Mouse (Mus musculus): ENCODE results near the gene Xrcc6. TPM values are rescaled to one million over a fixed set of nuclear protein-coding genes. Genes with fewer than 3 reads are reported as not detected.

Gene Xrcc6
- polyA plus RNA-seq, 1 experiment from 2014 or later: 75.1 TPM

- Histone ChIP-seq H3K27me3 (ENCODE audit: low read depth, poor library complexity, severe bottlenecking) (peaks cover 42% of the 10 kb centered on the region), H3K9me3 (replicated peaks) (0 out of 2 replicates have a peak, but pooled peaks cover 6% of the 10 kb centered on the region), H3K4me3 (no peak overlapping the region), H3K27ac (replicated peaks) (no peak overlapping the region), H3K4me1 (peaks cover 6% of the 10 kb centered on the region), H3K36me3 (no peaks in the 10 kb centered on the region)
- DNase-seq (ENCODE audit: low spot score): no peak
- WGBS: 94% methylated on average over 7 of the region's 7 CpGs
Observed at GRCm38 (mm10) chr15:82073490-82073889, 85.9 kb downstream of the Xrcc6 start.

- no peaks in the 10 kb centered on the region for H3K36me3 ChIP-seq
- H3K9me3 ChIP-seq (replicated peaks): no peaks in the 10 kb centered on the region
- H3K4me3 ChIP-seq: no peak overlapping the region
- H3K4me1 ChIP-seq: no peaks in the 10 kb centered on the region
- H3K27me3 ChIP-seq (ENCODE audit: low read depth, poor library complexity, severe bottlenecking): no peaks in the 10 kb centered on the region
- no peak overlapping the region for H3K27ac ChIP-seq (replicated peaks)
- WGBS: 69% methylated on average over 10 of the region's 10 CpGs
- no peak for DNase-seq (ENCODE audit: low spot score)
Observed at GRCm38 (mm10) chr15:82079883-82080282, 92.2 kb downstream of the Xrcc6 start.

GRCm38 (mm10) chr15:82081161-82081560 lies 93.5 kb downstream of the Xrcc6 start:
- H3K4me1 ChIP-seq: no peaks in the 10 kb centered on the region
- H3K27me3 ChIP-seq (ENCODE audit: low read depth, poor library complexity, severe bottlenecking): no peaks in the 10 kb centered on the region; the same call in 1 of the 2 replicates
- 44% methylated on average over 7 of the region's 7 CpGs for WGBS
- peak; percentile 53 for DNase-seq (ENCODE audit: low spot score)
- no peaks in the 10 kb centered on the region for H3K9me3 ChIP-seq (replicated peaks)
- no peak overlapping the region for H3K4me3 ChIP-seq
- no peaks in the 10 kb centered on the region for H3K36me3 ChIP-seq
- peak overlapping the region; percentile 38; the same call in 1 of the 2 replicates for H3K27ac ChIP-seq (replicated peaks)

- no peak overlapping the region for H3K4me3 ChIP-seq
- no peaks in the 10 kb centered on the region for H3K9me3 ChIP-seq (replicated peaks)
- DNase-seq (ENCODE audit: low spot score): no peak
- no peaks in the 10 kb centered on the region for H3K36me3 ChIP-seq
- peaks cover 4% of the 10 kb centered on the region for H3K4me1 ChIP-seq
- H3K27me3 ChIP-seq (ENCODE audit: low read depth, poor library complexity, severe bottlenecking): peaks cover 7% of the 10 kb centered on the region; the same call in 1 of the 2 replicates
- H3K27ac ChIP-seq (replicated peaks): no peak overlapping the region
- 86% methylated on average over 9 of the region's 9 CpGs for WGBS
Observed at GRCm38 (mm10) chr15:82085606-82086005, 98.0 kb downstream of the Xrcc6 start.

GRCm38 (mm10) chr15:82086131-82086530 lies 98.5 kb downstream of the Xrcc6 start:
- Histone ChIP-seq H3K27me3 (ENCODE audit: low read depth, poor library complexity, severe bottlenecking) (peaks cover 7% of the 10 kb centered on the region; the same call in 1 of the 2 replicates), H3K4me1 (peaks cover 4% of the 10 kb centered on the region), H3K4me3 (no peak overlapping the region), H3K9me3 (replicated peaks) (no peaks in the 10 kb centered on the region), H3K27ac (replicated peaks) (no peak overlapping the region), H3K36me3 (no peaks in the 10 kb centered on the region)
- no peak for DNase-seq (ENCODE audit: low spot score)
- WGBS: 82% methylated on average over 12 of the region's 12 CpGs

GRCm38 (mm10) chr15:82087266-82087665 lies 99.6 kb downstream of the Xrcc6 start:
- Histone ChIP-seq H3K9me3 (replicated peaks) (no peaks in the 10 kb centered on the region), H3K36me3 (no peaks in the 10 kb centered on the region), H3K4me1 (peaks cover 4% of the 10 kb centered on the region), H3K4me3 (no peak overlapping the region), H3K27me3 (ENCODE audit: low read depth, poor library complexity, severe bottlenecking) (peaks cover 7% of the 10 kb centered on the region; the same call in 1 of the 2 replicates), H3K27ac (replicated peaks) (no peak overlapping the region)
- peak; percentile 24 for DNase-seq (ENCODE audit: low spot score)
- WGBS: 16% methylated on average over 8 of the region's 10 CpGs

Other genes starting within 250 kb of the Xrcc6 start
- 36.3 and 41.4 TPM in 2 replicates for gene Zc3h7b, start 242.8 kb upstream of the Xrcc6 start, polyA plus RNA-seq (2016; fragmentation: Nextera tagmentation; extraction: Ambion mirVana)
- 187 and 192 TPM in 2 replicates for gene Rangap1, start 242.3 kb upstream of the Xrcc6 start, polyA plus RNA-seq (2016; fragmentation: Nextera tagmentation; extraction: Ambion mirVana)
- 15.7 and 19.0 TPM in 2 replicates for gene Tef, start 185.4 kb upstream of the Xrcc6 start, polyA plus RNA-seq (2016; fragmentation: Nextera tagmentation; extraction: Ambion mirVana)
- gene Tob2, start 129.0 kb upstream of the Xrcc6 start, polyA plus RNA-seq (2016; fragmentation: Nextera tagmentation; extraction: Ambion mirVana): 17.7 and 19.6 TPM in 2 replicates
- 224 and 252 TPM in 2 replicates for gene Phf5a, start 115.9 kb upstream of the Xrcc6 start, polyA plus RNA-seq (2016; fragmentation: Nextera tagmentation; extraction: Ambion mirVana)
- 152 and 163 TPM in 2 replicates for gene Aco2, start 115.5 kb upstream of the Xrcc6 start, polyA plus RNA-seq (2016; fragmentation: Nextera tagmentation; extraction: Ambion mirVana)
- 76.2 and 80.8 TPM in 2 replicates for gene Polr3h, start 61.6 kb upstream of the Xrcc6 start, polyA plus RNA-seq (2016; fragmentation: Nextera tagmentation; extraction: Ambion mirVana)
- 13.8 and 20.6 TPM in 2 replicates for gene Csdc2, start 51.1 kb upstream of the Xrcc6 start, polyA plus RNA-seq (2016; fragmentation: Nextera tagmentation; extraction: Ambion mirVana)
- gene Pmm1, start 26.9 kb upstream of the Xrcc6 start, polyA plus RNA-seq (2016; fragmentation: Nextera tagmentation; extraction: Ambion mirVana): 31.9 and 34.9 TPM in 2 replicates
- not detected in 2 replicates for gene 1700029P11Rik, start 7.3 kb upstream of the Xrcc6 start, polyA plus RNA-seq (2016; fragmentation: Nextera tagmentation; extraction: Ambion mirVana)
- 34.3 and 37.7 TPM in 2 replicates for gene Desi1, start 46.0 kb downstream of the Xrcc6 start, polyA plus RNA-seq (2016; fragmentation: Nextera tagmentation; extraction: Ambion mirVana)
- 323 and 376 TPM in 2 replicates for gene Snu13, start 59.8 kb downstream of the Xrcc6 start, polyA plus RNA-seq (2016; fragmentation: Nextera tagmentation; extraction: Ambion mirVana)
- not detected in 2 replicates for gene 4930407I10Rik, start 71.3 kb downstream of the Xrcc6 start, polyA plus RNA-seq (2016; fragmentation: Nextera tagmentation; extraction: Ambion mirVana)
- gene Mei1, start 82.2 kb downstream of the Xrcc6 start, polyA plus RNA-seq (2016; fragmentation: Nextera tagmentation; extraction: Ambion mirVana): 0.10 TPM in 1 of 2 replicates, not detected in the other
- gene Ccdc134, start 140.1 kb downstream of the Xrcc6 start, polyA plus RNA-seq (2016; fragmentation: Nextera tagmentation; extraction: Ambion mirVana): 23.0 and 25.6 TPM in 2 replicates
- gene Srebf2, start 159.3 kb downstream of the Xrcc6 start, polyA plus RNA-seq (2016; fragmentation: Nextera tagmentation; extraction: Ambion mirVana): 214 and 239 TPM in 2 replicates
- 0.16 and 0.52 TPM in 2 replicates for gene Shisa8, start 225.0 kb downstream of the Xrcc6 start, polyA plus RNA-seq (2016; fragmentation: Nextera tagmentation; extraction: Ambion mirVana)
- 0.07 TPM in 1 of 2 replicates, not detected in the other for gene Tnfrsf13c, start 236.5 kb downstream of the Xrcc6 start, polyA plus RNA-seq (2016; fragmentation: Nextera tagmentation; extraction: Ambion mirVana)

Data from midbrain, embryonic 10.5 days (tissue).